ENCODE assay signal across 10 mouse cellular contexts in the genomic region with DNA sequence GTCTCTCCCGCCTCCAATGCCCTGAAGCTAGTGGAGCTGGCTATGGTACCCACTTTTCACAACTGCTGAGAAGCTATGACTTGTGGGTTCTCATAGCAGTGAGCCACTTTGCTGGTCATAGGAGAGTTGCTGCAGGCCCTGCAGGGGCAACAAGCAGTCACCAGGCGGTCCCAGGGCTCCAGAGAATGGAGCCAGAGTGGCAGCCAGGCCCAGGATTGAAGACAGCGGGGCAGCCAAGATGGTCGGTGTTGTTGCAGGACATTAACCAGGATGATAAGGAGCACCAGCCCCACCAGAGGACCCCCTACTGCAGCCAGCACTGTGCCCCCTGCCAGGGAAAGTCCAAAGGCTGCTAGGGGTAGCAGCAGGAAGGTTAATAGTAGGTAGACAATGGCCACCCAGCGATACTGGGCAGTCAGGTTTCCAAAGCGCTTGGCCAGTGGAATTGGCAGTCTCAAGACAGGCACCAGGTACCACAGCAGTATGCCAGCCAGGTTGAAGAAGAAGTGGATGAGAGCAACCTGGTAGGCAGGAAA. TPM values are rescaled to one million over a fixed set of nuclear protein-coding genes. Genes with fewer than 3 reads are reported as not detected.
DNase-seq lines count a peak whose midpoint lies in the region; ATAC-seq and TF ChIP-seq lines count a peak whose summit lies in the region.
"Had no signal": no experiment of that assay in that cellular context is flagged by ENCODE, and none has a peak within 500 bp of the region (broad histone marks: within the 10 kb centered on the region; RNA-seq: fewer than 3 reads in every experiment).

No protein-coding gene starts in this region.

- no peaks in the 10 kb centered on the region for H3K27me3 ChIP-seq in neural tube, embryonic 11.5 days (ENCODE audit: control insufficient read depth, insufficient read depth, low read length)
- H3K27me3 ChIP-seq in limb, embryonic 15.5 days = peaks cover 29% of the 10 kb centered on the region; the same call in 1 of the 2 replicates
- H3K27me3 ChIP-seq in stomach, postnatal 0 days (ENCODE audit: control insufficient read depth, insufficient read depth, low read length) = no peaks in the 10 kb centered on the region

- WGBS in neural tube, embryonic 11.5 days = 70% methylated on average over 6 of the region's 6 CpGs
- WGBS in limb, embryonic 15.5 days = 64% methylated on average over 6 of the region's 6 CpGs
- WGBS in stomach, postnatal 0 days = 63% methylated on average over 6 of the region's 6 CpGs

- intact Hi-C loops in heart, postnatal 25 days (cut with DNase I) = loop anchor here (1.0 to 5.0 kb wide), 3 partner anchors 24 to 63 kb away; no protein-coding TSS in a partner anchor

- H3K4me1 ChIP-seq in neural tube, embryonic 11.5 days (ENCODE audit: control insufficient read depth, insufficient read depth, low read length) = peaks cover 5% of the 10 kb centered on the region; the same call in 1 of the 2 replicates
- H3K4me1 ChIP-seq in limb, embryonic 15.5 days = peaks cover 19% of the 10 kb centered on the region
- H3K4me1 ChIP-seq in stomach, postnatal 0 days (replicated peaks; ENCODE audit: control insufficient read depth, insufficient read depth) = no peaks in the 10 kb centered on the region

- peak; percentile 95 for DNase-seq in heart, adult 11 months
- no peak for DNase-seq in heart, postnatal 25 days (ENCODE audit: low spot score)
- no peak for DNase-seq in neural tube, embryonic 11.5 days (ENCODE audit: low spot score)
- no peak for DNase-seq in neural tube, embryonic 10.5 days (ENCODE audit: extremely low spot score, low spot score)
- DNase-seq in stomach, postnatal 0 days (ENCODE audit: low spot score) = no peak
- DNase-seq in right cerebral cortex, adult 18-20 months = no peak

- no peak overlapping the region for H3K9ac ChIP-seq in neural tube, embryonic 11.5 days (ENCODE audit: low read length)
- H3K9ac ChIP-seq in limb, embryonic 15.5 days = no peak overlapping the region
- no peak overlapping the region for H3K9ac ChIP-seq in stomach, postnatal 0 days (ENCODE audit: low read length)

- no peak overlapping the region for H3K27ac ChIP-seq in neural tube, embryonic 11.5 days (ENCODE audit: low read depth, low read length)
- no peak overlapping the region for H3K27ac ChIP-seq in limb, embryonic 15.5 days
- peak overlapping the region; percentile 87 for H3K27ac ChIP-seq in stomach, postnatal 0 days (replicated peaks)

- H3K4me2 ChIP-seq in neural tube, embryonic 11.5 days (ENCODE audit: low read depth) = no peak overlapping the region
- H3K4me2 ChIP-seq in limb, embryonic 15.5 days = peak overlapping the region; percentile 21; the same call in 1 of the 2 replicates
- peak overlapping the region; percentile 40; the same call in 1 of the 2 replicates for H3K4me2 ChIP-seq in stomach, postnatal 0 days (replicated peaks; ENCODE audit: low read depth)

- no peak for TF ChIP-seq CTCF in stomach, postnatal 0 days (IDR thresholded peaks at IDR 0.05; ENCODE audit: low read depth)

- no peak for TF ChIP-seq EP300 in stomach, postnatal 0 days (optimal IDR thresholded peaks at IDR 0.05)

- H3K9me3 ChIP-seq in neural tube, embryonic 11.5 days (ENCODE audit: control insufficient read depth, low read length) = no peaks in the 10 kb centered on the region
- H3K9me3 ChIP-seq in limb, embryonic 15.5 days = no peaks in the 10 kb centered on the region
- H3K9me3 ChIP-seq in stomach, postnatal 0 days (ENCODE audit: control insufficient read depth, low read length) = no peaks in the 10 kb centered on the region

- ATAC-seq in neural tube, embryonic 11.5 days (ENCODE audit: insufficient read depth, low FRiP score, low TSS enrichment) = no peak
- no peak for ATAC-seq in limb, embryonic 15.5 days (ENCODE audit: insufficient number of reproducible peaks, low FRiP score, low TSS enrichment, low read depth)
- no peak for ATAC-seq in stomach, postnatal 0 days (ENCODE audit: low FRiP score, low TSS enrichment)
- ATAC-seq in frontal cortex, adult (ENCODE audit: low TSS enrichment) = no peak

- H3K4me3 ChIP-seq in neural tube, embryonic 11.5 days (ENCODE audit: low read depth, low read length) = 0 out of 2 replicates have a peak overlapping the region, but pooled peaks have one; percentile 4
- no peak overlapping the region for H3K4me3 ChIP-seq in limb, embryonic 15.5 days
- H3K4me3 ChIP-seq in stomach, postnatal 0 days (ENCODE audit: low read depth, low read length) = no peak overlapping the region

- no peaks in the 10 kb centered on the region for H3K36me3 ChIP-seq in neural tube, embryonic 11.5 days (ENCODE audit: control insufficient read depth, insufficient read depth, low read length)
- no peaks in the 10 kb centered on the region for H3K36me3 ChIP-seq in limb, embryonic 15.5 days
- H3K36me3 ChIP-seq in stomach, postnatal 0 days (ENCODE audit: control insufficient read depth, insufficient read depth, low read length) = no peaks in the 10 kb centered on the region

RNA-seq across cellular contexts. Expression of gene Tubb4b, which starts 4.6 kb away (rescaled TPM):
- total RNA-seq in heart, postnatal 25 days (2021) = 100 to 1,000 TPM; 258 to 313 TPM
- 515 and 528 TPM in 2 replicates for polyA plus RNA-seq in neural tube, embryonic 11.5 days (2014; fragmentation: Nextera tagmentation; extraction: Ambion mirVana)
- polyA plus RNA-seq in limb, embryonic 15.5 days (2015; fragmentation: Nextera tagmentation; extraction: Ambion mirVana) = 554 and 617 TPM in 2 replicates
- 475 and 486 TPM in 2 replicates for polyA plus RNA-seq in stomach, postnatal 0 days (2015; fragmentation: Nextera tagmentation; extraction: Ambion mirVana)

RNA-seq across cellular contexts. Expression of gene Slc34a3, which starts 5.1 kb away (rescaled TPM):
- not detected for total RNA-seq in heart, postnatal 25 days (2021)
- polyA plus RNA-seq in neural tube, embryonic 11.5 days (2014; fragmentation: Nextera tagmentation; extraction: Ambion mirVana) = not detected in 2 replicates
- polyA plus RNA-seq in limb, embryonic 15.5 days (2015; fragmentation: Nextera tagmentation; extraction: Ambion mirVana) = not detected in 2 replicates
- polyA plus RNA-seq in stomach, postnatal 0 days (2015; fragmentation: Nextera tagmentation; extraction: Ambion mirVana) = 0.10 and 0.12 TPM in 2 replicates
- polyA plus RNA-seq: thymus, postnatal 0 days had no signal

RNA-seq across cellular contexts. Expression of gene Rnf224, which starts 7.5 kb away (rescaled TPM):
- not detected for total RNA-seq in heart, postnatal 25 days (2021)
- not detected in 2 replicates for polyA plus RNA-seq in neural tube, embryonic 11.5 days (2014; fragmentation: Nextera tagmentation; extraction: Ambion mirVana)
- 0.57 and 0.58 TPM in 2 replicates for polyA plus RNA-seq in limb, embryonic 15.5 days (2015; fragmentation: Nextera tagmentation; extraction: Ambion mirVana)
- polyA plus RNA-seq in stomach, postnatal 0 days (2015; fragmentation: Nextera tagmentation; extraction: Ambion mirVana) = 0.51 and 0.91 TPM in 2 replicates
- polyA plus RNA-seq: large intestine, adult 2 months; thymus, postnatal 0 days had no signal

RNA-seq across cellular contexts. Expression of gene Fam166a, which starts 10.5 kb away (rescaled TPM):
- not detected for total RNA-seq in heart, postnatal 25 days (2021)
- polyA plus RNA-seq in neural tube, embryonic 11.5 days (2014; fragmentation: Nextera tagmentation; extraction: Ambion mirVana) = not detected in 2 replicates
- polyA plus RNA-seq in limb, embryonic 15.5 days (2015; fragmentation: Nextera tagmentation; extraction: Ambion mirVana) = 0.81 TPM in 1 of 2 replicates, not detected in the other
- polyA plus RNA-seq in stomach, postnatal 0 days (2015; fragmentation: Nextera tagmentation; extraction: Ambion mirVana) = 0.92 TPM in 1 of 2 replicates, not detected in the other
- polyA plus RNA-seq: large intestine, adult 2 months had no signal

RNA-seq across cellular contexts. Expression of gene Rnf208, which starts 13.0 kb away (rescaled TPM):
- total RNA-seq in heart, postnatal 25 days (2021) = under 1 TPM in 1 of 2 experiments, not detected in 1; 0.53 TPM
- 29.9 and 34.0 TPM in 2 replicates for polyA plus RNA-seq in neural tube, embryonic 11.5 days (2014; fragmentation: Nextera tagmentation; extraction: Ambion mirVana)
- polyA plus RNA-seq in limb, embryonic 15.5 days (2015; fragmentation: Nextera tagmentation; extraction: Ambion mirVana) = 16.9 and 17.5 TPM in 2 replicates
- 26.8 and 31.7 TPM in 2 replicates for polyA plus RNA-seq in stomach, postnatal 0 days (2015; fragmentation: Nextera tagmentation; extraction: Ambion mirVana)
